17 mouse cellular contexts compared by ENCODE assay signal in the genomic region with DNA sequence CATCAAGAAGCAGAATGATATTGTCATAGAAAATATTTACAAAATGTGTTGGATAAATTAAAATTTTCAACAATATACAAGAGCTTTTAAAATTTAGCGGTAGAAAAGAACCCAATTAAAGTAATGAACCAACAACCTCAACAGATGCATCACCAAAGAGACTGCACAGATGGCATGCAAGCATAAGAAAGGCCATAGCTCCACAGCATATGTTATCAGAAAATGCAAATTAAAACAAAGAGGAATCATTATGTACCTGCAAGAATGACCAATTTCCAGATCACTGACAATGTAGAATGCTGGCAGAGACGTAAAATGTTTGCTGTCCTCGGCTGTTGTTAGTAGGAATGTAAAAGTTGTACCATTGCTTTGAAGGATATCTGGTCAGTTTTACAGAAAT.
"Had no signal": no experiment of that assay in that cellular context is flagged by ENCODE, and none has a peak within 500 bp of the region (broad histone marks: within the 10 kb centered on the region; RNA-seq: fewer than 3 reads in every experiment).

No protein-coding gene starts in this region.

- DNase-seq: lung, adult 2 months; lung, postnatal 14 days; lung, postnatal 36 days; midbrain, embryonic 14.5 days; right cerebral cortex, postnatal 14 days; thymus, adult 2 months; thymus, postnatal 25 days; thymus, postnatal 4 days had no signal

- H3K9ac ChIP-seq: lung, embryonic 15.5 days; midbrain, embryonic 12.5 days; neural tube, embryonic 12.5 days; stomach, embryonic 15.5 days had no signal

- H3K4me1 ChIP-seq: lung, embryonic 15.5 days; megakaryocyte, embryonic 14.5 days; midbrain, embryonic 12.5 days; neural tube, embryonic 12.5 days; stomach, embryonic 15.5 days had no signal

- H3K27me3 ChIP-seq: lung, embryonic 15.5 days; megakaryocyte, embryonic 14.5 days; midbrain, embryonic 12.5 days; neural tube, embryonic 12.5 days; stomach, embryonic 15.5 days had no signal

- ATAC-seq: lung, postnatal 0 days; midbrain, embryonic 16.5 days had no signal

- H3K27ac ChIP-seq: lung, embryonic 15.5 days; macrophage; midbrain, embryonic 12.5 days; neural tube, embryonic 12.5 days; stomach, embryonic 15.5 days; stomach, postnatal 0 days had no signal

- H3K36me3 ChIP-seq: lung, embryonic 15.5 days; midbrain, embryonic 12.5 days; neural tube, embryonic 12.5 days; stomach, embryonic 15.5 days had no signal

- H3K9me3 ChIP-seq: lung, embryonic 15.5 days; megakaryocyte, embryonic 14.5 days; midbrain, embryonic 12.5 days; neural tube, embryonic 12.5 days; stomach, embryonic 15.5 days had no signal

- H3K4me2 ChIP-seq: lung, embryonic 15.5 days; midbrain, embryonic 12.5 days; neural tube, embryonic 12.5 days; stomach, embryonic 15.5 days had no signal

- H3K4me3 ChIP-seq: lung, embryonic 15.5 days; megakaryocyte, embryonic 14.5 days; midbrain, embryonic 12.5 days; neural tube, embryonic 12.5 days; stomach, embryonic 15.5 days had no signal
